Mouse (Mus musculus) cerebellum, adult 2 months (tissue): ENCODE data around the gene Phf21a. TPM values are rescaled to one million over a fixed set of nuclear protein-coding genes. Genes with fewer than 3 reads are reported as not detected.

ENCODE experiments used
- DNase-seq, 2 experiments: peaks; one replicate each; pipeline ENCODE4 v3.0.0; 2021
- H3K27ac ChIP-seq: fragments of 200-500 bp; 2 replicates; pipeline ENCODE4 v1.5.1; 2012; ENCODE audit warnings: low read length, control low read depth, inconsistent platforms; ENCODE audit not compliant: insufficient read depth
- H3K27me3 ChIP-seq: fragments of 200-500 bp; 2 replicates; pipeline ENCODE4 v1.6.1; 2012; ENCODE audit warnings: inconsistent platforms, mild to moderate bottlenecking, low read length, moderate library complexity; ENCODE audit not compliant: control insufficient read depth, insufficient read depth
- H3K4me1 ChIP-seq: fragments of 200-500 bp; 2 replicates; pipeline ENCODE4 v1.6.1; 2011; ENCODE audit warnings: low read length; ENCODE audit not compliant: control insufficient read depth, insufficient read depth
- H3K4me3 ChIP-seq: fragments of 200-500 bp; replicated peaks from 2 replicates; pipeline ENCODE3; 2011; ENCODE audit warnings: mild to moderate bottlenecking, low read depth, low read length, control low read depth; ENCODE audit not compliant: insufficient read depth
- CTCF ChIP-seq: fragments of 200-500 bp; IDR thresholded peaks from 2 replicates; pipeline ENCODE4 v1.5.1; 2011; ENCODE audit warnings: low read depth, mild to moderate bottlenecking, control low read depth, low read length, moderate library complexity, borderline replicate concordance; ENCODE audit not compliant: insufficient read depth
- POLR2A ChIP-seq: fragments of 200-500 bp; IDR thresholded peaks from 2 replicates; pipeline ENCODE4 v1.6.1; 2011; ENCODE audit warnings: low read length, control low read depth, borderline replicate concordance; ENCODE audit not compliant: insufficient read depth
- WGBS: fragments of 180-500 bp; shearing (Covaris S2); methylation state at CpG from one replicate; pipeline ENCODE4 v1.1.7; 2018; 5-methylcytosine and 5-hydroxymethylcytosine counted together
- polyA plus RNA-seq: library from polyadenylated mRNA; depleted of rRNA; stranded (reverse); fragments of >200 nt; gene quantifications from 2 replicates; pipeline ENCODE4 v1.2.3, GENCODE M21; 2012

Phf21a gene
- polyA plus RNA-seq, 1 experiment, result 60.4 TPM

- H3K4me1 ChIP-seq, result no peaks in the 10 kb centered on the region
- TF ChIP-seq CTCF (peak; percentile 75), POLR2A (no peak)
- no peak overlapping the region for H3K27ac ChIP-seq
- H3K4me3 ChIP-seq, result no peak overlapping the region
- H3K27me3 ChIP-seq, result no peaks in the 10 kb centered on the region
- peak; percentile 76 for DNase-seq
- 3% methylated on average over 6 of the region's 6 CpGs for WGBS
Measured at GRCm38 (mm10) chr2:92296402-92296801, 203.5 kb downstream of the Phf21a start.

- H3K27me3 ChIP-seq, result no peaks in the 10 kb centered on the region
- DNase-seq, result no peak
- no peak overlapping the region for H3K27ac ChIP-seq
- no peak overlapping the region for H3K4me3 ChIP-seq
- WGBS, result 70% methylated on average over 10 of the region's 10 CpGs
- TF ChIP-seq POLR2A, result no peak
- no peak for TF ChIP-seq CTCF
- H3K4me1 ChIP-seq, result no peaks in the 10 kb centered on the region; the same call in 1 of the 2 replicates
Measured at GRCm38 (mm10) chr2:92299896-92300295, 207.0 kb downstream of the Phf21a start.

- Histone ChIP-seq H3K4me1 (peaks cover 12% of the 10 kb centered on the region; the same call in 1 of the 2 replicates), H3K27me3 (no peaks in the 10 kb centered on the region), H3K27ac (no peak overlapping the region), H3K4me3 (no peak overlapping the region)
- no peak for DNase-seq
- no peak for TF ChIP-seq CTCF
- no peak for TF ChIP-seq POLR2A
- 66% methylated on average over 5 of the region's 5 CpGs for WGBS
Measured at GRCm38 (mm10) chr2:92301849-92302607, 209.1 kb downstream of the Phf21a start.

GRCm38 (mm10) chr2:92312542-92312941, 219.6 kb downstream of the Phf21a start:
- peaks cover 8% of the 10 kb centered on the region; the same call in 1 of the 2 replicates for H3K4me1 ChIP-seq
- no peak overlapping the region for H3K4me3 ChIP-seq
- no peak overlapping the region; the same call in 1 of the 2 replicates for H3K27ac ChIP-seq
- WGBS, result 59% methylated on average over 4 of the region's 4 CpGs
- no peaks in the 10 kb centered on the region for H3K27me3 ChIP-seq
- TF ChIP-seq CTCF (no peak), POLR2A (no peak)
- no peak for DNase-seq

GRCm38 (mm10) chr2:92314031-92314430, 221.1 kb downstream of the Phf21a start:
- Histone ChIP-seq H3K27ac (no peak overlapping the region), H3K4me1 (peaks cover 8% of the 10 kb centered on the region; the same call in 1 of the 2 replicates), H3K4me3 (no peak overlapping the region), H3K27me3 (no peaks in the 10 kb centered on the region)
- no peak for DNase-seq
- WGBS, result 87% methylated on average over 1 of the region's 1 CpGs
- TF ChIP-seq CTCF (no peak), POLR2A (no peak)

GRCm38 (mm10) chr2:92316652-92317051, 223.7 kb downstream of the Phf21a start:
- Histone ChIP-seq H3K27me3 (no peaks in the 10 kb centered on the region), H3K4me1 (peaks cover 8% of the 10 kb centered on the region; the same call in 1 of the 2 replicates), H3K27ac (no peak overlapping the region), H3K4me3 (no peak overlapping the region)
- 19% methylated on average over 3 of the region's 3 CpGs for WGBS
- no peak for DNase-seq
- TF ChIP-seq POLR2A (no peak), CTCF (no peak)

GRCm38 (mm10) chr2:92317228-92317627, 224.3 kb downstream of the Phf21a start:
- TF ChIP-seq POLR2A, result no peak
- TF ChIP-seq CTCF, result no peak
- WGBS, result 75% methylated on average over 5 of the region's 5 CpGs
- no peaks in the 10 kb centered on the region for H3K27me3 ChIP-seq
- no peak for DNase-seq
- peaks cover 5% of the 10 kb centered on the region; the same call in 1 of the 2 replicates for H3K4me1 ChIP-seq
- no peak overlapping the region for H3K27ac ChIP-seq
- H3K4me3 ChIP-seq, result no peak overlapping the region

GRCm38 (mm10) chr2:92322669-92323068, 229.8 kb downstream of the Phf21a start:
- 94% methylated on average over 2 of the region's 2 CpGs for WGBS
- H3K4me1 ChIP-seq, result no peaks in the 10 kb centered on the region
- peak in 1 of 2 experiments; percentile 22 for DNase-seq
- TF ChIP-seq POLR2A (no peak), CTCF (peak; percentile 44)
- no peak overlapping the region for H3K27ac ChIP-seq
- no peaks in the 10 kb centered on the region for H3K27me3 ChIP-seq
- H3K4me3 ChIP-seq, result no peak overlapping the region

- WGBS, result 67% methylated on average over 7 of the region's 7 CpGs
- Histone ChIP-seq H3K4me1 (no peaks in the 10 kb centered on the region), H3K27ac (no peak overlapping the region), H3K4me3 (no peak overlapping the region), H3K27me3 (no peaks in the 10 kb centered on the region)
- TF ChIP-seq POLR2A (no peak), CTCF (no peak)
- no peak for DNase-seq
Measured at GRCm38 (mm10) chr2:92325676-92326075, 232.8 kb downstream of the Phf21a start.
